Mouse (Mus musculus) thymus, adult 2 months (tissue): ENCODE results near the gene Madcam1.

Experiments used
- CTCF ChIP-seq: fragments of 200-500 bp; IDR thresholded peaks from 2 replicates; pipeline ENCODE4 v1.5.1; 2012; ENCODE audit warnings: mild to moderate bottlenecking, control low read depth, low read length, moderate library complexity, borderline replicate concordance; ENCODE audit not compliant: control insufficient read depth, poor library complexity, insufficient read depth; ENCODE audit errors: extremely low read depth
- POLR2A ChIP-seq: fragments of 200-500 bp; IDR thresholded peaks from 2 replicates; pipeline ENCODE4 v1.6.1; 2012; ENCODE audit warnings: mild to moderate bottlenecking, low read length, control low read depth, moderate library complexity; ENCODE audit not compliant: control insufficient read depth, poor library complexity, insufficient read depth; ENCODE audit errors: extremely low read depth

- TF ChIP-seq CTCF: no peak
- TF ChIP-seq POLR2A: no peak
These were observed 18.7 kb downstream of the Madcam1 start for GRCm38 (mm10) chr10:79682916-79683582.
